Mouse (Mus musculus) limb, embryonic 13.5 days (tissue): ENCODE measurements around the gene Rflnb. TPM values are rescaled to one million over a fixed set of nuclear protein-coding genes. Genes with fewer than 3 reads are reported as not detected.
A peak's percentile ranks its signal among the peaks of the same experiment; 100 is the strongest.

Source experiments
- ATAC-seq: fragments of 200-750 bp; cut with Nextera tagmentation; 2 replicates; pipeline ENCODE4 v1.8.0; 2017; ENCODE audit warnings: low read depth, moderate number of reproducible peaks, moderate TSS enrichment; ENCODE audit not compliant: low FRiP score
- H3K27ac ChIP-seq: fragments of 300-500 bp; sonication (generic); 2 replicates; pipeline ENCODE4 v1.5.1; 2015; ENCODE audit warnings: inconsistent platforms, mild to moderate bottlenecking, moderate library complexity
- H3K27me3 ChIP-seq: fragments of 300-500 bp; sonication (generic); 2 replicates; pipeline ENCODE4 v1.6.1; 2015; ENCODE audit warnings: mild to moderate bottlenecking, inconsistent platforms
- H3K36me3 ChIP-seq: fragments of 300-500 bp; sonication (generic); 2 replicates; pipeline ENCODE4 v1.6.1; 2015; ENCODE audit warnings: inconsistent platforms, mild to moderate bottlenecking, moderate library complexity
- H3K4me1 ChIP-seq: fragments of 300-500 bp; sonication (generic); 2 replicates; pipeline ENCODE4 v1.6.1; 2015; ENCODE audit warnings: inconsistent platforms
- H3K4me2 ChIP-seq: fragments of 300-500 bp; sonication (generic); replicated peaks from 2 replicates; pipeline ENCODE4 v1.6.1; 2015; ENCODE audit warnings: inconsistent platforms, mild to moderate bottlenecking, moderate library complexity
- H3K4me3 ChIP-seq: fragments of 300-500 bp; sonication (generic); 2 replicates; pipeline ENCODE4 v1.5.1; 2015; ENCODE audit warnings: moderate library complexity, mild to moderate bottlenecking, inconsistent platforms
- H3K9ac ChIP-seq: fragments of 300-500 bp; sonication (generic); 2 replicates; pipeline ENCODE4 v1.6.1; 2015; ENCODE audit warnings: mild to moderate bottlenecking, inconsistent platforms
- H3K9me3 ChIP-seq: fragments of 300-500 bp; sonication (generic); 2 replicates; pipeline ENCODE4 v1.6.1; 2016; ENCODE audit warnings: inconsistent platforms
- WGBS: fragments of 180-500 bp; shearing (Covaris S2); methylation state at CpG from one replicate; pipeline ENCODE4 v1.1.7; 2015; 5-methylcytosine and 5-hydroxymethylcytosine counted together
- polyA plus RNA-seq: library from polyadenylated mRNA; unstranded; fragments of >200 nt; fragmentation: Nextera tagmentation; extraction: Ambion mirVana; gene quantifications from 2 replicates; pipeline ENCODE4 v1.2.1, GENCODE M21; 2015

Rflnb gene
- polyA plus RNA-seq, 1 experiment from 2014 or later = 52.1 TPM

GRCm38 (mm10) chr11:76033836-76034235 is 6.3 kb upstream of the Rflnb start:
- H3K36me3 ChIP-seq = no peaks in the 10 kb centered on the region
- no peak for ATAC-seq
- no peak overlapping the region for H3K27ac ChIP-seq
- H3K4me1 ChIP-seq = no peaks in the 10 kb centered on the region
- no peak overlapping the region for H3K9ac ChIP-seq
- no peaks in the 10 kb centered on the region for H3K27me3 ChIP-seq
- 78% methylated on average over 4 of the region's 4 CpGs for WGBS
- H3K9me3 ChIP-seq = no peaks in the 10 kb centered on the region
- no peak overlapping the region for H3K4me2 ChIP-seq
- H3K4me3 ChIP-seq = no peak overlapping the region

GRCm38 (mm10) chr11:76033359-76033758 is 5.8 kb upstream of the Rflnb start:
- Histone ChIP-seq H3K4me3 (no peak overlapping the region), H3K9ac (no peak overlapping the region), H3K36me3 (no peaks in the 10 kb centered on the region), H3K4me1 (no peaks in the 10 kb centered on the region), H3K27me3 (no peaks in the 10 kb centered on the region), H3K9me3 (no peaks in the 10 kb centered on the region), H3K27ac (no peak overlapping the region), H3K4me2 (no peak overlapping the region)
- no peak for ATAC-seq
- WGBS = 70% methylated on average over 6 of the region's 6 CpGs

- Histone ChIP-seq H3K36me3 (peaks cover 14% of the 10 kb centered on the region), H3K4me3 (peak overlapping the region; percentile 83), H3K27ac (peak overlapping the region; percentile 78), H3K27me3 (no peaks in the 10 kb centered on the region), H3K9ac (peak overlapping the region; percentile 87), H3K4me2 (peak overlapping the region; percentile 79), H3K4me1 (peaks cover 32% of the 10 kb centered on the region), H3K9me3 (no peaks in the 10 kb centered on the region)
- ATAC-seq = peak; percentile 64; the same call in 1 of the 2 replicates
- WGBS = 4% methylated on average over 12 of the region's 14 CpGs
Observed at GRCm38 (mm10) chr11:76028072-76028465, 487 bp upstream of the Rflnb start.

- Histone ChIP-seq H3K27me3 (no peaks in the 10 kb centered on the region), H3K9me3 (no peaks in the 10 kb centered on the region), H3K9ac (peak overlapping the region; percentile 87), H3K4me1 (peaks cover 32% of the 10 kb centered on the region), H3K4me2 (peak overlapping the region; percentile 79), H3K36me3 (peaks cover 26% of the 10 kb centered on the region), H3K27ac (peak overlapping the region; percentile 78), H3K4me3 (peak overlapping the region; percentile 83)
- WGBS = 3% methylated on average over 13 of the region's 14 CpGs
- no peak for ATAC-seq
Observed at GRCm38 (mm10) chr11:76026527-76027138, 949 bp downstream of the Rflnb start.

GRCm38 (mm10) chr11:76025080-76025583 is 2.5 kb downstream of the Rflnb start:
- no peaks in the 10 kb centered on the region for H3K9me3 ChIP-seq
- H3K36me3 ChIP-seq = peaks cover 26% of the 10 kb centered on the region
- H3K4me1 ChIP-seq = peaks cover 44% of the 10 kb centered on the region
- no peak for ATAC-seq
- no peak overlapping the region for H3K27ac ChIP-seq
- peak overlapping the region; percentile 79 for H3K4me2 ChIP-seq
- WGBS = 85% methylated on average over 7 of the region's 7 CpGs
- peak overlapping the region; percentile 83; the same call in 1 of the 2 replicates for H3K4me3 ChIP-seq
- no peak overlapping the region for H3K9ac ChIP-seq
- H3K27me3 ChIP-seq = no peaks in the 10 kb centered on the region

GRCm38 (mm10) chr11:76020916-76021315 is 6.7 kb downstream of the Rflnb start:
- H3K27me3 ChIP-seq = no peaks in the 10 kb centered on the region
- peak overlapping the region; percentile 14; the same call in 1 of the 2 replicates for H3K4me2 ChIP-seq
- peaks cover 33% of the 10 kb centered on the region for H3K4me1 ChIP-seq
- WGBS = 53% methylated on average over 9 of the region's 9 CpGs
- no peaks in the 10 kb centered on the region for H3K9me3 ChIP-seq
- peak overlapping the region; percentile 39; the same call in 1 of the 2 replicates for H3K27ac ChIP-seq
- peaks cover 34% of the 10 kb centered on the region for H3K36me3 ChIP-seq
- ATAC-seq = no peak
- H3K9ac ChIP-seq = no peak overlapping the region
- H3K4me3 ChIP-seq = no peak overlapping the region

GRCm38 (mm10) chr11:76019879-76020278 is 7.7 kb downstream of the Rflnb start:
- Histone ChIP-seq H3K27me3 (no peaks in the 10 kb centered on the region), H3K4me2 (no peak overlapping the region), H3K9ac (no peak overlapping the region), H3K27ac (no peak overlapping the region), H3K4me1 (peaks cover 28% of the 10 kb centered on the region), H3K4me3 (no peak overlapping the region), H3K36me3 (peaks cover 34% of the 10 kb centered on the region), H3K9me3 (no peaks in the 10 kb centered on the region)
- WGBS = 74% methylated on average over 4 of the region's 4 CpGs
- ATAC-seq = no peak

GRCm38 (mm10) chr11:76015814-76016213 is 11.8 kb downstream of the Rflnb start:
- no peak for ATAC-seq
- Histone ChIP-seq H3K9me3 (no peaks in the 10 kb centered on the region), H3K9ac (no peak overlapping the region), H3K4me1 (peaks cover 15% of the 10 kb centered on the region), H3K27me3 (no peaks in the 10 kb centered on the region), H3K36me3 (peaks cover 8% of the 10 kb centered on the region), H3K27ac (no peak overlapping the region), H3K4me3 (no peak overlapping the region), H3K4me2 (no peak overlapping the region)
- 57% methylated on average over 4 of the region's 4 CpGs for WGBS

GRCm38 (mm10) chr11:76015251-76015650 is 12.3 kb downstream of the Rflnb start:
- peaks cover 10% of the 10 kb centered on the region for H3K4me1 ChIP-seq
- 86% methylated on average over 6 of the region's 6 CpGs for WGBS

GRCm38 (mm10) chr11:76010838-76011624 is 16.6 kb downstream of the Rflnb start:
- Histone ChIP-seq H3K9me3 (no peaks in the 10 kb centered on the region), H3K4me1 (0 out of 2 replicates have a peak, but pooled peaks cover 5% of the 10 kb centered on the region), H3K27ac (no peak overlapping the region), H3K4me2 (no peak overlapping the region), H3K27me3 (no peaks in the 10 kb centered on the region), H3K9ac (no peak overlapping the region), H3K36me3 (no peaks in the 10 kb centered on the region), H3K4me3 (no peak overlapping the region)
- ATAC-seq = no peak
- WGBS = 74% methylated on average over 9 of the region's 9 CpGs

More at GRCm38 (mm10) chr11:76015251-76015650, 12.3 kb downstream of the Rflnb start:
- Histone ChIP-seq H3K27ac (no peak overlapping the region), H3K27me3 (no peaks in the 10 kb centered on the region), H3K9ac (no peak overlapping the region), H3K36me3 (peaks cover 8% of the 10 kb centered on the region), H3K4me2 (no peak overlapping the region), H3K9me3 (no peaks in the 10 kb centered on the region), H3K4me3 (no peak overlapping the region)
- no peak for ATAC-seq

- no peak overlapping the region for H3K4me2 ChIP-seq
- WGBS = 84% methylated on average over 6 of the region's 6 CpGs
- H3K27me3 ChIP-seq = no peaks in the 10 kb centered on the region
- no peaks in the 10 kb centered on the region for H3K9me3 ChIP-seq
- no peak overlapping the region for H3K9ac ChIP-seq
- H3K4me1 ChIP-seq = no peaks in the 10 kb centered on the region
- H3K36me3 ChIP-seq = no peaks in the 10 kb centered on the region
- H3K4me3 ChIP-seq = no peak overlapping the region
- H3K27ac ChIP-seq = no peak overlapping the region
- ATAC-seq = no peak
Observed at GRCm38 (mm10) chr11:76009101-76009500, 18.5 kb downstream of the Rflnb start.

GRCm38 (mm10) chr11:76008162-76008561 is 19.4 kb downstream of the Rflnb start:
- Histone ChIP-seq H3K9me3 (no peaks in the 10 kb centered on the region), H3K9ac (no peak overlapping the region), H3K27me3 (no peaks in the 10 kb centered on the region), H3K36me3 (no peaks in the 10 kb centered on the region), H3K4me3 (no peak overlapping the region), H3K4me1 (no peaks in the 10 kb centered on the region), H3K4me2 (no peak overlapping the region), H3K27ac (no peak overlapping the region)
- 83% methylated on average over 2 of the region's 2 CpGs for WGBS
- ATAC-seq = no peak
